Mouse (Mus musculus): Measurements from ENCODE around the gene Dhx37.

GRCm38 (mm10) chr5:125465701-125466106 is 31.8 kb upstream of the Dhx37 start:
- TF ChIP-seq EP300 (IDR thresholded peaks at IDR 0.05): 0 out of 2 replicates have a peak, but pooled peaks have one; percentile 47
- no peak for TF ChIP-seq CTCF (IDR thresholded peaks at IDR 0.05)

Data from lung, postnatal 0 days (tissue).